Mouse (Mus musculus) liver, embryonic 12.5 days (tissue): ENCODE results near the gene Doc2g. TPM values are rescaled to one million over a fixed set of nuclear protein-coding genes. Genes with fewer than 3 reads are reported as not detected.

Experiments
- ATAC-seq: fragments of 200-750 bp; cut with Nextera tagmentation; 2 replicates; pipeline ENCODE4 v1.8.0; 2017; ENCODE audit warnings: moderate number of reproducible peaks, mild to moderate bottlenecking, moderate library complexity
- H3K27ac ChIP-seq: fragments of 300-500 bp; sonication (generic); 2 replicates; pipeline ENCODE4 v1.5.1; 2016; ENCODE audit warnings: mild to moderate bottlenecking
- H3K27me3 ChIP-seq: fragments of 300-500 bp; sonication (generic); replicated peaks from 2 replicates; pipeline ENCODE4 v1.6.1; 2016; ENCODE audit warnings: mild to moderate bottlenecking, moderate library complexity
- H3K36me3 ChIP-seq: fragments of 300-500 bp; sonication (generic); 2 replicates; pipeline ENCODE4 v1.6.1; 2016; ENCODE audit warnings: mild to moderate bottlenecking, moderate library complexity
- H3K4me1 ChIP-seq: fragments of 300-500 bp; sonication (generic); 2 replicates; pipeline ENCODE4 v1.6.1; 2016
- H3K4me2 ChIP-seq: fragments of 300-500 bp; sonication (generic); 2 replicates; pipeline ENCODE4 v1.6.1; 2016; ENCODE audit warnings: mild to moderate bottlenecking, moderate library complexity
- H3K4me3 ChIP-seq: fragments of 300-500 bp; sonication (generic); 2 replicates; pipeline ENCODE4 v1.5.1; 2016; ENCODE audit warnings: mild to moderate bottlenecking, moderate library complexity
- H3K9ac ChIP-seq: fragments of 300-500 bp; sonication (generic); 2 replicates; pipeline ENCODE4 v1.6.1; 2016; ENCODE audit warnings: mild to moderate bottlenecking, moderate library complexity
- H3K9me3 ChIP-seq: fragments of 300-500 bp; sonication (generic); replicated peaks from 2 replicates; pipeline ENCODE4 v1.6.1; 2016; ENCODE audit warnings: mild to moderate bottlenecking, moderate library complexity
- WGBS: fragments of 180-500 bp; shearing (Covaris S2); methylation state at CpG from one replicate; pipeline ENCODE4 v1.1.7; 2016; ENCODE audit not compliant: insufficient replicate concordance; 5-methylcytosine and 5-hydroxymethylcytosine counted together
- polyA plus RNA-seq: library from polyadenylated mRNA; unstranded; fragments of >200 nt; fragmentation: Nextera tagmentation; extraction: Ambion mirVana; gene quantifications from 2 replicates; pipeline ENCODE4 v1.2.1, GENCODE M21; 2016

The Doc2g gene
- polyA plus RNA-seq, 1 experiment from 2014 or later, result 1.5 TPM

DNA sequence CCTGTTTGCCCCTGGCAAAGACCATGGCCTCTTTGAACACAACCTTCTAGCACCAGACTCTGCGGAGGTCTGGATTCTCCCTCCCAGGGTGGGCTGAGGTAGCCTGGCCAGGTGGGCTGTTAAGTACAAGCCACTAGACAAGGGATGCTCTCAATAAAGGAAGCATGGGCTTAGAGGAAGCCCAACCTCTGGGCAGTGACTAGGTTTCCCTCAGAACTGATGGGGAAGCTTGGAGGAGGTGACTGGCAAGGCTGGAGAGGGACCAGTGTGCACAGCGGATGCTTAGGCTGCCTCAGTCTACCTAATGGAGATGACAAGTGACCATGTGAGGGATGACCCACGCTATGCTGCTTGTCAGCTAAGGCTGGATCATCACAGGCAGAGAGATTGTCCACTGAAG, 11.1 kb upstream of the Doc2g start:
- WGBS, result 68% methylated on average over 3 of the region's 3 CpGs
- Histone ChIP-seq H3K9me3 (no peaks in the 10 kb centered on the region), H3K4me1 (peaks cover 11% of the 10 kb centered on the region), H3K36me3 (peaks cover 5% of the 10 kb centered on the region; the same call in 1 of the 2 replicates), H3K4me3 (no peak overlapping the region), H3K9ac (no peak overlapping the region), H3K4me2 (no peak overlapping the region), H3K27ac (no peak overlapping the region), H3K27me3 (peaks cover 28% of the 10 kb centered on the region)
- ATAC-seq, result no peak

GRCm38 (mm10) chr19:3992416-3992815, 10.7 kb upstream of the Doc2g start, which contains the start of gene Tbx10:
TSS of gene Tbx10 (plus strand) at chr19:3992752.
- Histone ChIP-seq H3K4me3 (no peak within 1 kb of the TSS), H3K9ac (no peak within 1 kb of the TSS), H3K36me3 (peaks cover 5% of the 10 kb centered on the region; the same call in 1 of the 2 replicates), H3K9me3 (no peaks in the 10 kb centered on the region), H3K27ac (no peak within 1 kb of the TSS), H3K4me1 (0 out of 2 replicates have a peak, but pooled peaks cover 9% of the 10 kb centered on the region), H3K4me2 (no peak within 1 kb of the TSS), H3K27me3 (peaks cover 28% of the 10 kb centered on the region)
- no peak for ATAC-seq
- 40% methylated on average over 5 of the region's 5 CpGs for WGBS

DNA sequence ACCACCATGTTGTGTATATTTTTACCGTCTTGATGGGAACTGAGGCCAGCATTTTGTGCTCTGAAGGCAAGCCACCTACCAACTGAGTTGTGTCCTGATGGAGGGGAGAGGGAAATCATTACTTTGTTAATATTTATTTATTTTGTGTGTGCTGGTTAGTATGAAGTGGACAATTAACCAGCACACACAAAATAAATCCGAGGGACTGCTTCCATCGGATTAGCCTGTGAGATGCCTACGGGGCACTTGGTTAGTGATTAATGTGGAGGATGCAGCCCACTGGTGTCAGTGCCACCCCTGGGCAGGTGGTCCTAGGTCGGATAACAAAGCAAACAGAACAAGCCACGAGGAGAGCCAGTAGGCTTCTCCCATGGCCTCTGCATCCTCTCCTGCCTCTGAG, 8.2 kb upstream of the Doc2g start:
- no peak for ATAC-seq
- H3K4me2 ChIP-seq, result no peak overlapping the region
- H3K4me3 ChIP-seq, result no peak overlapping the region
- WGBS, result 58% methylated on average over 6 of the region's 6 CpGs
- H3K27me3 ChIP-seq, result peaks cover 31% of the 10 kb centered on the region
- H3K9ac ChIP-seq, result no peak overlapping the region
- H3K36me3 ChIP-seq, result no peaks in the 10 kb centered on the region
- H3K4me1 ChIP-seq, result peaks cover 21% of the 10 kb centered on the region
- H3K27ac ChIP-seq, result no peak overlapping the region
- H3K9me3 ChIP-seq, result no peaks in the 10 kb centered on the region

- no peak overlapping the region for H3K4me2 ChIP-seq
- H3K27me3 ChIP-seq, result peaks cover 31% of the 10 kb centered on the region
- H3K27ac ChIP-seq, result no peak overlapping the region
- peaks cover 21% of the 10 kb centered on the region for H3K4me1 ChIP-seq
- no peaks in the 10 kb centered on the region for H3K9me3 ChIP-seq
- no peak overlapping the region for H3K9ac ChIP-seq
- H3K36me3 ChIP-seq, result no peaks in the 10 kb centered on the region
- 81% methylated on average over 3 of the region's 3 CpGs for WGBS
- H3K4me3 ChIP-seq, result no peak overlapping the region
- no peak for ATAC-seq
These were observed 7.6 kb upstream of the Doc2g start for GRCm38 (mm10) chr19:3995505-3995904.

DNA sequence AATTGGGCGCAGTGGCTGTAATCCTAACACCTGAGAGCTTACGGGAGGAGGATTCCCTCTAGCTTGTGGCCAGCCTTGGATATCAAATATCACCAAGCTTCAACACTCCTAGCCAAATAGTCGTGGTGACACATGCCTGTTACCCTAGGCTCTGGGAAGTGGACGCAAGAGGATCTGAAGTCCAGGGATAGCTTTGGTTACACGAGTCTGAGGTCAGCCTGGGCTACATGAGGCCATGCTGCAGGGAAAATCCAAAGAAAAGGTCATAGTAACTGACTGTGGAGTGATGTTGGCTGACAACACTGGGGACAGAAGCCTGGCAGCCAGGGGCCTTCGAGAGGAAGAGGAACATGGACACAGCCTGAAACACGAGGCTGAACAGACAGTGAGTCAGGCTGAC, 7.0 kb upstream of the Doc2g start:
- Histone ChIP-seq H3K9me3 (no peaks in the 10 kb centered on the region), H3K4me1 (peaks cover 27% of the 10 kb centered on the region), H3K36me3 (no peaks in the 10 kb centered on the region), H3K4me3 (no peak overlapping the region), H3K9ac (no peak overlapping the region), H3K27me3 (peaks cover 31% of the 10 kb centered on the region), H3K27ac (no peak overlapping the region), H3K4me2 (no peak overlapping the region)
- 58% methylated on average over 7 of the region's 7 CpGs for WGBS
- no peak for ATAC-seq

DNA sequence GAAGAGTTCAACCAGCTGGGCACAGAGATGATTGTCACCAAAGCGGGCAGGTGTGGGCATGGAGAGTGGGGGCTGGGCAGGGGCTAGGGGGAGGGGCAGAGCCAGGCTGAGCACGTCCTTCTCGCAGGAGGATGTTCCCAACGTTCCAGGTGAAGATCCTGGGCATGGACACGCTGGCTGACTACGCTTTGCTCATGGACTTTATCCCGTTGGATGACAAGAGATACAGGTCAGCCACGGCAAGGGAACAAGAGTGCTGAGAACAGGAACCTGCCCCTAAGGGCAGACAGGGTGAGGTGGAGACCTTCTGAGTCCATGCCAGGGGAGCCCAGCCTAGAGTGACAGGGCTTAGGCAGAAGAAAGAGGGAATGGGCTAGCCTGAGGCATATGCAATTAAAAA, 6.4 kb upstream of the Doc2g start:
- H3K9ac ChIP-seq, result no peak overlapping the region
- H3K4me1 ChIP-seq, result peaks cover 34% of the 10 kb centered on the region
- no peaks in the 10 kb centered on the region for H3K36me3 ChIP-seq
- H3K27me3 ChIP-seq, result peaks cover 28% of the 10 kb centered on the region
- ATAC-seq, result no peak
- no peak overlapping the region for H3K4me3 ChIP-seq
- H3K27ac ChIP-seq, result no peak overlapping the region
- 71% methylated on average over 8 of the region's 8 CpGs for WGBS
- H3K4me2 ChIP-seq, result no peak overlapping the region
- H3K9me3 ChIP-seq, result no peaks in the 10 kb centered on the region

DNA sequence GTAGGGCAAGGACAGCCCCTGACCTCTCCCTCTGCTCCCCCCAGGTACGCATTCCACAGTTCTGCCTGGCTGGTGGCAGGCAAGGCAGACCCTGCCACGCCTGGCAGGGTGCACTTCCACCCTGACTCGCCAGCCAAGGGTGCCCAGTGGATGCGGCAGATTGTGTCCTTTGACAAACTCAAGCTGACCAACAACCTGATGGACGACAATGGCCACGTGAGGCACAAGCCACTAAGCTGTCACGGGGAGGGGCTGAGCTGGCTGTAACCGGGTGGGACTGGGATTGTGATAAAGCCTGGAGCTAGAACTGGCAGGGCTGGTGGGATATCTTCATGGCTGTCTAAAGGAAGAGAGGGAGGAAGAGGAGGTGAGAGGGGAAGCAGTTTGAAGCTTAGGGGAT, 5.9 kb upstream of the Doc2g start:
- no peak for ATAC-seq
- Histone ChIP-seq H3K4me3 (no peak overlapping the region), H3K27me3 (peaks cover 23% of the 10 kb centered on the region), H3K9me3 (no peaks in the 10 kb centered on the region), H3K4me1 (peaks cover 38% of the 10 kb centered on the region), H3K27ac (no peak overlapping the region), H3K36me3 (no peaks in the 10 kb centered on the region), H3K9ac (no peak overlapping the region), H3K4me2 (no peak overlapping the region)
- 50% methylated on average over 8 of the region's 8 CpGs for WGBS

- Histone ChIP-seq H3K4me1 (peaks cover 32% of the 10 kb centered on the region), H3K4me3 (no peak overlapping the region), H3K9me3 (no peaks in the 10 kb centered on the region), H3K9ac (no peak overlapping the region), H3K36me3 (no peaks in the 10 kb centered on the region), H3K27me3 (peaks cover 13% of the 10 kb centered on the region), H3K4me2 (no peak overlapping the region), H3K27ac (no peak overlapping the region)
- no peak for ATAC-seq
- WGBS, result 68% methylated on average over 8 of the region's 8 CpGs
These were observed 4.8 kb upstream of the Doc2g start for GRCm38 (mm10) chr19:3998335-3998734.

DNA sequence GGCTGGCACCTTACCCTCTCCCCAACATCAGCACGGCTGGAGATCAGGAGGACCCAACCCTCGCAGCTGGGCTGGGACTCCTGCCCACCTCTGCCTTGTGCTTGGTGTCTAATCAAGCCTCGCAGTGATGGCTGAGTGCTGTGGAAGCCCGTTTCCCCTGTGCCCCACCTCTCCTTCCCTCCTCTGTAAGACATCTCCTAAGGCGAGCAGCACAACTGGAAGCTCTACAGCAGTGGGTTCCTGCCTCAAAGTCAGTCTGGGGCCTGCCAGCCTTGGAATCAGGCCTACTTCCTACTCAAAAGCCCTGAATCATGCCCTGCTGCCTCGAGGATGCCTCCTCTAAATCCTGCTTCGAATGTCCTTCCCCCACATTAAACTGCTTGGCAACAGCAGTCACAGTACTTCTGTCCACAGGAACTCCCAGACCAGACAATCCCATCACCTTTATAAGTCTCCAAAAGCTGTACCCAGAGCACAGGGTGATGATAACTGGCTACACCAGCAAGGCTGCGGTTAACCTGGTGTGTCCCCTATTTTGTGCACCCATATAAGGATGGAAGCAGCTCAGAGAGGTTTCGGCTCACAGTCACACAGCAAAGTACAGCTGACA, 3.9 kb upstream of the Doc2g start:
- Histone ChIP-seq H3K4me2 (peak overlapping the region; percentile 99), H3K27ac (peak overlapping the region; percentile 92; the same call in 1 of the 2 replicates), H3K9me3 (no peaks in the 10 kb centered on the region), H3K9ac (peak overlapping the region; percentile 92; the same call in 1 of the 2 replicates), H3K4me1 (peaks cover 32% of the 10 kb centered on the region), H3K4me3 (peak overlapping the region; percentile 83; the same call in 1 of the 2 replicates), H3K36me3 (no peaks in the 10 kb centered on the region), H3K27me3 (peaks cover 12% of the 10 kb centered on the region; the same call in 1 of the 2 replicates)
- no peak for ATAC-seq
- 73% methylated on average over 9 of the region's 9 CpGs for WGBS

GRCm38 (mm10) chr19:4000119-4000900, 2.8 kb upstream of the Doc2g start, which contains the start of the genes Nudt8 and Gm49405:
TSS of gene Nudt8 (plus strand) at chr19:4000580.
TSS of gene Gm49405 (plus strand) at chr19:4000626.
- under 1% methylated on average over 64 of the region's 64 CpGs for WGBS
- Histone ChIP-seq H3K4me1 (peaks cover 29% of the 10 kb centered on the region), H3K36me3 (peaks cover 5% of the 10 kb centered on the region), H3K4me3 (peak within 1 kb of the TSS; percentile 83), H3K4me2 (peak within 1 kb of the TSS; percentile 99), H3K27ac (peak within 1 kb of the TSS; percentile 92), H3K9me3 (no peaks in the 10 kb centered on the region), H3K9ac (peak within 1 kb of the TSS; percentile 92), H3K27me3 (peaks cover 9% of the 10 kb centered on the region; the same call in 1 of the 2 replicates)
- ATAC-seq, result peak; percentile 89

- Histone ChIP-seq H3K4me3 (peak overlapping the region; percentile 83), H3K36me3 (peaks cover 11% of the 10 kb centered on the region), H3K9ac (peak overlapping the region; percentile 92), H3K27ac (peak overlapping the region; percentile 92), H3K4me1 (peaks cover 29% of the 10 kb centered on the region), H3K27me3 (peaks cover 5% of the 10 kb centered on the region; the same call in 1 of the 2 replicates), H3K4me2 (peak overlapping the region; percentile 99), H3K9me3 (no peaks in the 10 kb centered on the region)
- 25% methylated on average over 17 of the region's 17 CpGs for WGBS
- ATAC-seq, result peak; percentile 11
These were observed 2.1 kb upstream of the Doc2g start for GRCm38 (mm10) chr19:4000949-4001525.

- Histone ChIP-seq H3K4me1 (peaks cover 29% of the 10 kb centered on the region), H3K27me3 (peaks cover 3% of the 10 kb centered on the region; the same call in 1 of the 2 replicates), H3K27ac (no peak overlapping the region), H3K9me3 (no peaks in the 10 kb centered on the region), H3K9ac (peak overlapping the region; percentile 92), H3K4me2 (peak overlapping the region; percentile 99), H3K36me3 (peaks cover 19% of the 10 kb centered on the region), H3K4me3 (no peak overlapping the region)
- WGBS, result 81% methylated on average over 5 of the region's 5 CpGs
- ATAC-seq, result no peak
These were observed 1.4 kb upstream of the Doc2g start for GRCm38 (mm10) chr19:4001752-4002151.
